Mouse (Mus musculus): Measurements from ENCODE around the gene Bbs4. TPM values are rescaled to one million over a fixed set of nuclear protein-coding genes. Genes with fewer than 3 reads are reported as not detected.

Bbs4 gene
- polyA plus RNA-seq (2012; ENCODE audit: low replicate concordance) = 0.55 and 0.68 TPM in 2 replicates

GRCm38 (mm10) chr9:59353253-59353639 lies at the start of gene Bbs4:
Gene Bbs4 (minus strand): TSS chr9:59353508.

GRCm38 (mm10) chr9:59290957-59291687 lies 62.2 kb downstream of the Bbs4 start, which contains the start of gene Adpgk:
Gene Adpgk (plus strand): TSS chr9:59291558.

Other genes starting within 250 kb of the Bbs4 start
- gene Adpgk, start 62.0 kb downstream of the Bbs4 start, polyA plus RNA-seq (2012; ENCODE audit: low replicate concordance) = 8.0 and 12.6 TPM in 2 replicates
- 28.2 and 73.3 TPM in 2 replicates for gene Arih1, start 133.1 kb upstream of the Bbs4 start, polyA plus RNA-seq (2012; ENCODE audit: low replicate concordance)
- 69.6 and 74.6 TPM in 2 replicates for gene Hexa, start 186.0 kb upstream of the Bbs4 start, polyA plus RNA-seq (2012; ENCODE audit: low replicate concordance)
- gene Tmem202, start 186.3 kb upstream of the Bbs4 start, polyA plus RNA-seq (2012; ENCODE audit: low replicate concordance) = 0.42 and 0.77 TPM in 2 replicates
- not detected in 2 replicates for gene Celf6, start 224.4 kb upstream of the Bbs4 start, polyA plus RNA-seq (2012; ENCODE audit: low replicate concordance)